Comparison of ENCODE assay signal across 14 mouse cellular contexts in genomic region chr19:7607690-7608201, GRCm38 (mm10). TPM values are rescaled to one million over a fixed set of nuclear protein-coding genes. Genes with fewer than 3 reads are reported as not detected.
DNase-seq lines count a peak whose midpoint lies in the region; ATAC-seq and TF ChIP-seq lines count a peak whose summit lies in the region.
"Had no signal": no experiment of that assay in that cellular context is flagged by ENCODE, and none has a peak within 500 bp of the region (broad histone marks: within the 10 kb centered on the region; RNA-seq: fewer than 3 reads in every experiment).

No protein-coding gene starts in this region.

- TF ChIP-seq POLR2A in limb, embryonic 14.5 days (IDR thresholded peaks at IDR 0.05; ENCODE audit: borderline replicate concordance, extremely low read depth, insufficient read depth, insufficient read length), result no peak
- no peak for TF ChIP-seq POLR2A in thymus, adult 2 months (IDR thresholded peaks at IDR 0.05; ENCODE audit: control insufficient read depth, extremely low read depth, insufficient read depth, low read length, poor library complexity)

- H3K9ac ChIP-seq in limb, embryonic 14.5 days (ENCODE audit: low read depth, low read length, severe bottlenecking), result no peak overlapping the region

- H3K9me3 ChIP-seq in heart, embryonic 10.5 days, result no peaks in the 10 kb centered on the region
- no peaks in the 10 kb centered on the region for H3K9me3 ChIP-seq in limb, embryonic 14.5 days (ENCODE audit: control insufficient read depth, low read length)

- H3K36me3 ChIP-seq in heart, embryonic 10.5 days, result no peaks in the 10 kb centered on the region
- no peaks in the 10 kb centered on the region for H3K36me3 ChIP-seq in limb, embryonic 14.5 days (ENCODE audit: control insufficient read depth, insufficient read depth, low read length)
- no peaks in the 10 kb centered on the region for H3K36me3 ChIP-seq in thymus, adult 2 months (ENCODE audit: control insufficient read depth, insufficient read depth, low read length)

- 69% methylated on average over 7 of the region's 7 CpGs for WGBS in heart, embryonic 10.5 days
- WGBS in limb, embryonic 14.5 days, result 74% methylated on average over 7 of the region's 7 CpGs
- WGBS in thymus, adult 2 months, result 65% methylated on average over 7 of the region's 7 CpGs

- H3K4me2 ChIP-seq in limb, embryonic 14.5 days (replicated peaks; ENCODE audit: low read depth, low read length, severe bottlenecking), result 0 out of 2 replicates have a peak overlapping the region, but pooled peaks have one; percentile 69

- H3K4me3 ChIP-seq in heart, embryonic 10.5 days, result no peak overlapping the region
- no peak overlapping the region for H3K4me3 ChIP-seq in limb, embryonic 14.5 days (replicated peaks; ENCODE audit: low read length)
- H3K4me3 ChIP-seq in thymus, adult 2 months (ENCODE audit: control insufficient read depth, insufficient read depth, low read length), result no peak overlapping the region

- peaks cover 48% of the 10 kb centered on the region for H3K27me3 ChIP-seq in heart, embryonic 10.5 days (ENCODE audit: insufficient read depth, poor library complexity, severe bottlenecking)
- H3K27me3 ChIP-seq in limb, embryonic 14.5 days (ENCODE audit: control insufficient read depth, insufficient read depth, low read length), result 0 out of 2 replicates have a peak, but pooled peaks cover 3% of the 10 kb centered on the region
- H3K27me3 ChIP-seq in thymus, adult 2 months (ENCODE audit: control insufficient read depth, insufficient read depth, low read length), result no peaks in the 10 kb centered on the region; the same call in 1 of the 2 replicates

- peak; percentile 71 for DNase-seq in heart, embryonic 10.5 days (ENCODE audit: low spot score)
- no peak for DNase-seq in heart, postnatal 10 days
- peak; percentile 11 for DNase-seq in retina, postnatal 1 day
- DNase-seq in retina, embryonic 14.5 days (ENCODE audit: low spot score), result no peak
- DNase-seq in limb, embryonic 14.5 days (ENCODE audit: low spot score), result no peak
- DNase-seq in thymus, adult 2 months, result no peak
- DNase-seq: adrenal gland, adult 8-10 months; cerebellum, adult 11 months; spleen, adult 18-20 months had no signal

- peaks cover 27% of the 10 kb centered on the region for H3K4me1 ChIP-seq in heart, embryonic 10.5 days
- H3K4me1 ChIP-seq in limb, embryonic 14.5 days (ENCODE audit: control insufficient read depth, insufficient read depth, low read length), result peaks cover 16% of the 10 kb centered on the region
- H3K4me1 ChIP-seq in thymus, adult 2 months (replicated peaks; ENCODE audit: control insufficient read depth, insufficient read depth, low read length), result peaks cover 12% of the 10 kb centered on the region

- intact Hi-C loops in heart, postnatal 10 days (cut with DNase I), result loop anchor here (2.0 kb wide), 1 partner anchor 157 kb away; no protein-coding TSS in a partner anchor

- no peak for ATAC-seq in limb, embryonic 14.5 days (ENCODE audit: low FRiP score, low read depth)
- ATAC-seq in inflammation-experienced regulatory T-cells, adult 6 months, result no peak
- ATAC-seq in activated CD4-positive, CD25-positive, alpha-beta regulatory T cell, adult 4 months, result no peak

- H3K27ac ChIP-seq in heart, embryonic 10.5 days, result no peak overlapping the region
- no peak overlapping the region for H3K27ac ChIP-seq in limb, embryonic 14.5 days (replicated peaks; ENCODE audit: low read depth, low read length)
- no peak overlapping the region for H3K27ac ChIP-seq in thymus, adult 2 months (ENCODE audit: control insufficient read depth, insufficient read depth, low read length)

- no peak for TF ChIP-seq CTCF in thymus, adult 2 months (IDR thresholded peaks at IDR 0.05; ENCODE audit: borderline replicate concordance, control insufficient read depth, extremely low read depth, insufficient read depth, low read length, poor library complexity)

RNA-seq across cellular contexts. Expression of gene Lgals12, which starts 0.8 kb away (rescaled TPM):
- polyA plus RNA-seq in heart, embryonic 10.5 days (2016; fragmentation: Nextera tagmentation; extraction: Ambion mirVana), result 0.06 TPM in 1 of 2 replicates, not detected in the other
- total RNA-seq in heart, postnatal 10 days (2021), result 1 to 10 TPM in 1 of 2 experiments, under 1 TPM in 1; 0.79 to 1.9 TPM
- polyA plus RNA-seq in limb, embryonic 14.5 days (2012; rRNA removed), result 1.1 and 1.8 TPM in 2 replicates
- polyA plus RNA-seq in limb, embryonic 14.5 days (2014; fragmentation: Nextera tagmentation; extraction: Ambion mirVana), result 0.36 and 0.77 TPM in 2 replicates
- polyA plus RNA-seq in inflammation-experienced regulatory T-cells, adult 6 months (2017; shearing (Covaris generic)), result not detected
- polyA plus RNA-seq in activated CD4-positive, CD25-positive, alpha-beta regulatory T cell, adult 4 months (2017; shearing (Covaris generic)), result not detected
- polyA plus RNA-seq in thymus, adult 2 months (2012; rRNA removed), result 3.4 and 4.2 TPM in 2 replicates
- total RNA-seq: hematopoietic stem cell, adult 5-6 weeks; neutrophil, adult 5-6 weeks had no signal

RNA-seq across cellular contexts. Expression of gene Hrasls5, which starts 4.6 kb away (rescaled TPM):
- polyA plus RNA-seq in heart, embryonic 10.5 days (2016; fragmentation: Nextera tagmentation; extraction: Ambion mirVana), result not detected in 2 replicates
- not detected for total RNA-seq in heart, postnatal 10 days (2021)
- not detected in 2 replicates for polyA plus RNA-seq in limb, embryonic 14.5 days (2012; rRNA removed)
- polyA plus RNA-seq in limb, embryonic 14.5 days (2014; fragmentation: Nextera tagmentation; extraction: Ambion mirVana), result 0.19 TPM in 1 of 2 replicates, not detected in the other
- not detected for polyA plus RNA-seq in inflammation-experienced regulatory T-cells, adult 6 months (2017; shearing (Covaris generic))
- not detected for polyA plus RNA-seq in activated CD4-positive, CD25-positive, alpha-beta regulatory T cell, adult 4 months (2017; shearing (Covaris generic))
- 0.32 and 1.7 TPM in 2 replicates for polyA plus RNA-seq in thymus, adult 2 months (2012; rRNA removed)
- total RNA-seq: hematopoietic stem cell, adult 5-6 weeks; left cerebral cortex, postnatal 14 days; neutrophil, adult 5-6 weeks had no signal

RNA-seq across cellular contexts. Expression of gene Pla2g16, which starts 50.5 kb away (rescaled TPM):
- polyA plus RNA-seq in heart, embryonic 10.5 days (2016; fragmentation: Nextera tagmentation; extraction: Ambion mirVana), result 15.9 and 30.8 TPM in 2 replicates
- total RNA-seq in heart, postnatal 10 days (2021), result 10 to 100 TPM; 74.7 to 78.4 TPM
- polyA plus RNA-seq in limb, embryonic 14.5 days (2012; rRNA removed), result 5.9 and 9.2 TPM in 2 replicates
- polyA plus RNA-seq in limb, embryonic 14.5 days (2014; fragmentation: Nextera tagmentation; extraction: Ambion mirVana), result 10.7 and 13.3 TPM in 2 replicates
- 10 to 100 TPM; 69.4 to 97.5 (median 81.1) TPM for polyA plus RNA-seq in inflammation-experienced regulatory T-cells, adult 6 months (2017; shearing (Covaris generic))
- polyA plus RNA-seq in activated CD4-positive, CD25-positive, alpha-beta regulatory T cell, adult 4 months (2017; shearing (Covaris generic)), result 10 to 100 TPM; 84.0 to 95.7 TPM
- polyA plus RNA-seq in thymus, adult 2 months (2012; rRNA removed), result 21.1 and 30.7 TPM in 2 replicates

Comparison
In these comparisons a context has a peak if more than half of its experiments do, and no peak if none do; other contexts are left out.
1. DNase-seq: peak in heart, embryonic 10.5 days (single experiment) and retina, postnatal 1 day (single experiment); none in heart, postnatal 10 days (0 of 2), retina, embryonic 14.5 days (single experiment), limb, embryonic 14.5 days (single experiment) and thymus, adult 2 months (single experiment).